Mouse (Mus musculus): ENCODE measurements around the gene Slc4a10.

- TF ChIP-seq CTCF (IDR thresholded peaks at IDR 0.05; ENCODE audit: low read depth) (no peak), EP300 (IDR thresholded peaks at IDR 0.05; ENCODE audit: low read depth) (no peak)
These were observed 255.5 kb downstream of the Slc4a10 start for GRCm38 (mm10) chr2:62301716-62302115.
